Mouse (Mus musculus) thymus, postnatal 10 days (tissue): ENCODE results near the gene Ankle1.

ENCODE experiments used
- DNase-seq, 2 experiments: peaks; one replicate each; pipeline ENCODE4 v3.0.0; 2021; ENCODE audit warnings: low spot score in 2 of 2

Ankle1 gene

DNA sequence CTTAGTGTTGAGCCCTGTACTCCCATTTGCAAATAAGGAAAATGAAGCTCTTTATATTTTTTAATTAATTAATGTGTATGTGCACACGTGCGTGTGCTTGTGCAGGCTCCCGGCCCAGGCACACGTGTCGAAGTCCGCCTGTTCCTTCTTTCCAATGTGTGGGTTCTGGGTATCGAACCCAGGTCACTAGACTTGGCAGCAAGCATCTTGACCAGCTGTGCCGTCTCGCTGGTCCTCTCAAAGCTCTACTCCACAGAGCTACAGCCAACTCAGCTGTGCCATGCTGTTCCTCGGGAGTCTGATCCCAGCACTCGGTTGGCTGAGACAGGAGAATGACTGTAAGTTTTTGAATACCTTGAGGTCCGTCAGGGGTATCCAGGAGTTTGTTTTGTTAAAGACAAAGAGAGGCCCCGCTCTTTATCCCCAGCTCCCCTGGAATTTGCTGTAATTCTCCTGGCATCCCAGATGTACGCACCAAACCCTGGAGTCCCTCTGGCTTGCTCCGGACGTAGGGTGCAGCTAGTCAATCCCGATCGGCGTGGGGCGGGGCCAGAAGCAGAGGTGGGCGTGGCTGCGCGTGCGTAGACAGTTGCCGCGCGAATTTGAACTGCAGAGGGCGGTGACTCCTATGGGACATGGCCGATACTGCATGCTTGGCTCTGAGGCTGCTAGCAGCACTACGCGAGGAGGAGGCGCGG lies at the start of gene Ankle1:
TSS of gene Ankle1 (plus strand) at position 610 of the 698 bp plus-strand sequence.
- peak; percentile 94 to 98 for DNase-seq

DNA sequence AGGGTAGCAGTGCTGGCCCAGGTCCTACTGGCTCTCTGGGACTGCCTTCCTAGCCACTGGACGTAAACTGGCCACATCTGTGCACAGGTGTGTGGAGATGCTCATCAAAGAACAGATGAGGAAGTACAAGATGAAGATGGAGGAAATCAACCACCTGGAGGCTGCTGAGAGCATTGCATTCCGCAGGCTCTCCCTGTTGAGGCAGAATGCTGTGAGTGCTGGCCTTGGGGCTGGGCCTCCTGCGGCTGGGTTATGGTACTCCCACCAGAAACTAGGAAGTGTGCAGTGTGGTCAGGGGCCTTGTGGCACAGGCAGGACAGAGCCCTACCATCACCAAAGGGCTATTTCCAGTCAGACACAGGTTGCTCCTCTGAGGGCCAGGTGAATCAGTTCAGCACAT lies 47.8 kb upstream of the Ankle1 start:
- no peak for DNase-seq

DNA sequence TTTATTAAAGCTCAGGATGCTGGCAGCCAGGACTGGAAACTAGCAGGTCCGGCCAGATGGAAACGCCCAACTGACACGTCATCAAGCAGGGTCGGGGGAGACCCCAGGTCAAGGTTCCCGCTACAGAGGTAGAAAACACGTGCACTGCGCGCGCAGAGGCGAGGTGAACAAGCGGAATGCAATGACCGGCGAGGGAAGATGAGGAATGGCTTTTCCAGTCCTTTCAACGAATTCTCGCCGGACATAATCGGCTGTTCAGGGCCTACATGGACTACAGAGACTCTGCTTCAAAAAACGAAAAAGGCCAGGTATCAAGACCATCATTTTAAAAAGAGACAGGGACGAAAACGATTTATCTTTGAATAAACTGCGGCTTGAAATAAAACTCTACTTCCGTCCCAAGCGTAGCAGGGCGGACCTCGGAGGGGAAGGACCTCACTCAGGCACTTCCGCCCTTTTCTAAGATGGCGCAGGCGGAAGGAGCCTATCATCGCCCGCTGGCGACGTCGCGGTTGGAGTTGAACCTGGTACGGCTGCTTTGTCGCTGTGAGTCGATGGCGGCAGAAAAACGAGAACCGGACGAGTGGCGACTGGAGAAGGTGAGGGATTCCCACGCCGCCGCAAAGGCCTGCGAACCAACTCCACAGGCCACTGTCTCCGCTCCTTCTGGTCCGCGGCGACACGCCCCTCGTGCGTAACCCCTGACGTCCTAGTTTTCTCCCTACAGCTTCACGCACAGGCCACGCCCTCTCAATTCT lies 38.9 kb upstream of the Ankle1 start, which contains the start of gene Use1:
TSS of gene Use1 (plus strand) at position 78 of the 758 bp plus-strand sequence.
- DNase-seq, result peak; percentile 87 to 89

DNA sequence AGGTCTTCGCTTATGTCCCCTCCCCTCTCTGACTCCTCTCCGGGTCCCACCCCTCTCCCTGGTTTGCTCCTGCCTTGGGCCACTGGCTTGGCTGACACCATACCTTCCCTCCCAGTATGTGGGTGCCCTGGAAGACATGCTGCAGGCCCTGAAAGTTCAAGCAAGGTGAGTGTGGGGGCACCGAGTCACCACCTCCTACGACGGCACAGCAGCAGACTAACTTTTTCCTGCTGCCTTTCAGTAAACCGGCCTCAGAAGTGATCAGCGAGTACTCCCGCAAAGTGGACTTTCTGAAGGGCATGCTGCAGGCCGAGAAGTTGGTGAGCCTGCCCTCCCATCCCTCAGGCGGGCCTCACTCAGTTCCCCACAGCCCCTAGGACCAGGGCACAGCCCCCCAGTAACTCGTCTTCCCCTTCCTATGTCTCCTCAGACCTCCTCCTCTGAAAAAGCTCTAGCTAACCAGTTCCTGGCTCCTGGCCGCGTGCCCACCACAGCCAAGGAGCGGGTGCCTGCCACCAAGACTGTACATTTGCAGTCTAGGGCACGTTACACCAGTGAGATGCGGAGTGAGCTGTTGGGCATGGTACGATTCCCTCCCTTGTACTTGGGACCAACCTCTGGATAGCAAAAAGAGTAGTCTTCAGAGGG lies 38.2 kb upstream of the Ankle1 start:
- no peak for DNase-seq

DNA sequence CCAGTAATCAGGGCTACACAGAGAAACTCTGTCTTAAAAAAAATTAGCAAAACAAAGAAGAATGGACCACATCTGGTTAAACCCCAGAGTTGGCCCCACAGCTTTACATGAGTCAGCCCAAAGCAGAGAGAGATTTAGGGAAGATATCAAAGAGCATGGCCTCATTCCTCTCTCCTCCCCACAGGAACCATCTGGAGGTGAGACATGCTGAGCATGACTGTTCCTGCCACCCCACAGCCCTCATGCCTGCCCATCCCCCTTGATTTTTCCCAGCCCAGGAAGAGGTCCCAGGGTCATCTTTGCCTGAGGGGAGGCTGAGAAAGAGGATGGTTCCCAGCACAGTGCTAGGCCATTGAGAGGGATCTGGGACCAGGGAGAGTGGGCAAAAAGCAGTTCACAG lies 37.4 kb upstream of the Ankle1 start:
- DNase-seq, result no peak

DNA sequence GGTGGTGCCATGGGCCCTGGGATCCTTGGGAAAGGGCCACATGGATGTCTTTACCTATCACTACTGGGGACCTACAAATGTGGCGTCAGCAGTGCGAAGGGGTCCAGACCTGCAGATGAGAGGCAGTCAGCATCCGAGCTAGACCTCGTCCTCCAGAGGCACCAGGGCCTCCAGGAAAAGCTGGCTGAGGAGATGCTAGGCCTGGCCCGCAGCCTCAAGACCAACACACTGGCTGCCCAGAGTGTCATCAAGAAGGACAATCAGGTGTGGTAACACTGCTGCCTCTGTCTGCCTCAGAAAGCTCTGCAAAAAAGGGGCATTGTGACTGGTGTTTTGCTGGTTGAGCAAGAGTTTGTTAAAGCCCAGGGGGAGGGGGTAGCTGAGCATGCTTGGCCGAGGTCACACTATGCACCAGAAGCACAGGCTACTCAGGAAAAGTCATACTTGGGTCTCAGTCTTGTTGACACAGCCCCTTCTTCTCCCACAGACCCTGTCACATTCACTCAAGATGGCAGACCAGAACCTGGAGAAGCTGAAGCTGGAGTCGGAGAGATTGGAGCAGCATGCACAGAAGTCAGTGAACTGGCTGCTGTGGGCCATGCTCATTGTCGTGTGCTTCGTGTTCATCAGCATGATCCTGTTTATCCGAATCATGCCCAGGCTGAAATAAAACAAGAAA lies 36.6 kb upstream of the Ankle1 start:
- no peak for DNase-seq

DNA sequence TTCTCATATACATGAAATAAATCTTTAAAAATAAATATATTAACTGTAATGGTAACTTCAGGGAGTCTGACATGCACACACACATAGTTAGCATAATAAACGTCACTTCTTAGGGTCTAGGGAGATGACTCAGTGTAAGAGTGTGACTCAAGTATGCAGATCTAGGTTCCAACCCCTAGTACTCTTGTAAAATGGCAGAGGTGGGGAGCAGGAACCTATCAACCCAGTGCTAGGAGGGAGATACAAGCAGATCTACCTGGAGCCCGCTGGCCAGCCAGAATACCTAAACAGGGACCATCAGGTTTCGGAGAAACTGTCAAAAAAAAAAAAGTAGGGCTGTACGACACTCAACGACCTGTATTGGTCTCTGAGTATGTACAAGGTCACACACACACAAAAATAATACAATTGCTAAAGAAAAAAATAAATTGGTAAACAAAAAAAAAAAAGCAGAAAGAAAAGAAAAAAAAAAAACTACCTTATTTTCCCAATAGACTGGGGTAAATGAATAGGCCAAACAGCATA lies 35.0 kb upstream of the Ankle1 start:
- no peak for DNase-seq

DNA sequence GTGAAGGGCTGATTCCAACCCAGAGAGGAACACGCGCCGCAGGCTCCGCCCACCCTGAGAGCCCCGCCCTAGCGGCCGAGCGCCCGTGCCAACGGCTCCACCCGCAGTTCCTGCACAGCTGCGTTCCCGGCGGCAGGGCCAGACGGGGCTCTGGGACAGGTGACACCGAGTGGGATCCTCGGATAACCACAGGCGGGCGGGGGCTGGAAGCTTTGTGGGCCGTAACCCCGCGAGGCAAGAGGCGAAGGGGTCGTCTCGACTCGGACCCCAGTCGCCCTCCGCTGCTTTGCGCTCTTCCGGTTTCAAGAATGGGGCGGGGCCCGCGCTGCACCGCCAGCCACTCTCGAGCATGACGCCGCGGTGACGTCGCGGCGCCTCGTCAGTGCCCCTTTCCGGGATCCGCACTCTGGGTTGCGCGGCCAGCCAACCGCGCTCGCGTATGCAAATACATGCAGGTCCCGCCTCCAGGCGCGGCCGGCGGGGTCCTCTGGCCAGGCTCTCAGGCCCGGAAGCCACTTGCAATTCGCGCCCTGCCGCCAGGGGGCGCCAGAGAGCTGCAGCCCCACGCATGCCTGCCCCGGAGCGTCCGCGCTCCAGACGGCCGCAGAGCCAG lies 34.5 kb upstream of the Ankle1 start, which contains the start of gene Ocel1:
TSS of gene Ocel1 (plus strand) at position 63 of the 613 bp plus-strand sequence.
- peak; percentile 96 to 97 for DNase-seq

DNA sequence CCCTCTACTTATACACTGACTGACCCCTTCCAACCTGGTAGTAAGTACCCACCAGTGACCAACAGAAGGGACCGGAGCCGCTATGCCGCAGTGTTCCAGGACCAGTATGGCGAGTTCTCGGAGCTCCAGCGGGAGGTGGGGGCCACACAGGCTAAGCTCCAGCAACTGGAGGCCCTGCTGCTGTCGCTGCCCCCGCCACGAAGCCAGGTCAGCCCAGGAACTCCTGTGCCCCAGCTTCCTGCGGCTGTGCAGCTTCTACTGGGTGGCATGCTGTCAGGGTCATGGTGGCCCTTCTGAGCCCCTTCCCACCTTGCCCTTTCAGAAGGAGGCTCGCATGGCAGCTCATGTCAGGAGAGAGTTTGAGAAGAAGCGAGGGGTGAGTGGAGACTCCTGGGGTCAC lies 33.4 kb upstream of the Ankle1 start:
- peak in 1 of 2 experiments; percentile 37 for DNase-seq

DNA sequence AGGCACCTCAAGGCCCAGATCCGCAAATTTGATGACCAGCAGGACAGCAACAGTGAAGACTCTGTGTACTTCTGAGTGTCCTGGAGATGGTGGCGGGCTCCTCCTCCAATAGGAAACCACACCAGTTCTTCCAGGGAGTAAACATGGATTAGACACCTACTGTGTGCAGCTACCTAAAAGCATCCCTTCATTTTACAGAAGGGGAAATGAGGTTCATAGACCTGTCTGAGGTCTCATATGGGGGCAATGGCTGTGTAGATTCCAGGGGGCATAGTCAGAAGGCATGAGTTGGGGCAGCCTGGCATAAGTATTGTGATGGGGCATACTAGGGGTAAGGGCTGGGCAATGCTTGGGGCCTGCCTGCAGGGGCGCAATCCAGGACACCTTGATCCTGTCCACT lies 32.8 kb upstream of the Ankle1 start:
- no peak for DNase-seq

DNA sequence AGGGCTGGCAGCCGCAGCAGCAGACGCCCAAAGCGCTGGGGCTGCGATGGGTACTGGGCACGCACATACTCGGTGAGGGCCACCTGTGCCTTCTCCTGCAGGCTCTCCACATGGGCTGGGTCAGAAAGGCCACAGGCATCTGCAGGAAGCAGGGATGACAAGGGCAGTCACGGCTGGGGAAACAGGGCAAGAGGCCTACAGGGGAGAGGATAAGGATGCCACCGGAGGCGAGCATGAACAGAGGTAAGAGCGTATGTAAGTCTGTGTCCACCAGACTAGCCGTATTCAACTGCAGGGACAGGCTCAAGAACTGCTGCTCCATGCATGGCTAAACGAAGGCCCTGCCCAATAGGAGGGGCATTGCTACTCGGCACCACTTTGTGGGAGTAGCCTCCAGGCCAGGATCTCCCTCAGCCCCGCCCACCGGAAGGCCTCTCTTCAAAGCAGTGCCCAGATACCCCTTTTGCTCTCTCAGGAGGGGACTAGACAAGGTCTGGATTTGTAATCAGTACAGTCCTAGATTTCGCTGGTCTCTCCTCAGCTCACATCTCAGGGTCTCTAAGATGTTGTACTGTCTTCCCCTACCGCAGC lies 31.1 kb upstream of the Ankle1 start:
- DNase-seq, result no peak

DNA sequence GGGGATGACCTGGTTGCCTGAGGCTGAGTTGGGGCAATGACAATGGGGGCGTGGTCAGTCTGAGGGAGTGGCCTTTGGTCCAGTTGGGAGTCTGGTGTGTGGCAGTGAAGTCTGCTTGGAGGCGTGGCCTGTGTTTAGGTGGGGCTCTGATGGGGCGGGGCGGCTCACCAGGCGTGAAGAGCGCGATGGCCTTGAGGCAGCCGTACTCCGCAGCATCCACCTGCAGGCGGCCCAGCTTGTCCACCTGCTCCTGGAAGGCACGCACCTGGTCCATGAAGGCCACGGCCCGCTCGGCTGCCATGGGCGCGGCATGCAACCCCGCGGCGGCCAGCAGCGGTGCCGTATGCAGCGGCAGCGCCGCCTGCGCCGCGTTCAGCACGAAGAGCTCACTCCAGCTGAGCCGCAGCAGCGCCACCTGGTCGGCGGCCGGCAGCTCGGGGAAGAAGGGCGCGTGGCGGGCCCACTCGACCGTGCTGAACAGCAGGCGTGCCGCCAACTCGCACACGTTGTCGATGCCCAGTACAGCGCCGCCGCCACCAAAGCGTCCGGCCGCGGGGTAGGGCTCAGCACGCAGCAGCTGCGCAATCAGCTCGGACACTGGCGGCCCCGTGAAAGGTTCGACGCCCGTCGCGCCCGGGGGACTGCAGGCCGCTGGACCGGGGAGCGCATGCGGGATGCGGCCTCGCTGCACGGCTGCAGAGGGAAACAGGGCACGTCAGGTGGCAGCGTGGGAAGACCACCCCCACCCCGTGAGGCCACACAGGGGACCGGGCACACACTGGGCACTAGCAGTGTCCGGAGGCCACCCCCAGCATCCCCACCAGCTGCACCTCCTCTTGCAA lies 30.0 kb upstream of the Ankle1 start:
- DNase-seq, result peak in 1 of 2 experiments; percentile 53

DNA sequence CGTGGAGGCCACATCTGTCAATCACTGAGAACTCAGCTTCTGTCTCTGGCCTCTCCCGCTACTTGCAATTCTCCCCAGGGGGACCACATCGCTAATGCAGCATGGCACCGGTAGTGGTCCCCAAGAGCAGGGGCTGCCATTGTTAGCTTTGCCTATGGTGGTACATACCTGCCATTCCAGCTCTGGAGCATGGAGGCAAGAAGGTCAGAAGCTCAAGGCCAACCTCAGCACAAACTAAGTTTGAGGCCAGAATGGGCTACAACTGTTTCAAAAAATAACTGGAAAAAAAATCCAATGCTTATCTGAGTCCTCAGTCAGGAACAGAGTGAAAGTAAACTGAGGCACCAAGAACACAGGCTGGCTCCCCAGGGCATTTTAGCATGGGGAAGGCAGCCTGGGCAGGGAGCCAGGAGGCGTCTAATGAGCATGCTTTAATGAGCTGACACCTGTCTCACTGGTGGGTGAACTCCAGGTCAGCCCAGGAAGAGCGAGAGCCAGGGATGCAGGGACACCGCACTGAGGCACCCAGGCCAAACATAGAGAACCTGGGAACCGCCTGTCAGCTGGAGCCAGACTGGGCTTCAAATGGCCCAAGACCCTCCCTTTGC lies 29.3 kb upstream of the Ankle1 start:
- no peak for DNase-seq

DNA sequence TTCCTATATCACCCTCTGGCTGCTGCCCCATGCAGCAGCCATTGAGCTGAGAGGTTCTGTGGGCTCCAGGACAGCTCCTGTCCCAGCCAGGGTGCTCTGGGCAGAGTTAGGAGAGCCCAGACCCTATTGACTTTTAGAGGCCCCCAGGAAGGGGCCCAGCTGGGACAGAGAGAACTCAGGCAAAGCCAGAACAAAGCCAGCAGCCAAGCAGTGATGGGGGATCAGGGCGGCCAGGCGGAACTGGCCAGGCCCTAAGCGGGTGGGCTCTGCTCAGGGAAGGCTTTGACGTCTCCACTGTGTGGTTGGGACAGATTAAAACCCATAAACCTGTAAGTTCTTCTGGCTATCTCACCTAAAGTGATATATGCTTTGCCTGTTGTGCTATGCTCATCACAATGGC lies 26.8 kb upstream of the Ankle1 start:
- no peak for DNase-seq

DNA sequence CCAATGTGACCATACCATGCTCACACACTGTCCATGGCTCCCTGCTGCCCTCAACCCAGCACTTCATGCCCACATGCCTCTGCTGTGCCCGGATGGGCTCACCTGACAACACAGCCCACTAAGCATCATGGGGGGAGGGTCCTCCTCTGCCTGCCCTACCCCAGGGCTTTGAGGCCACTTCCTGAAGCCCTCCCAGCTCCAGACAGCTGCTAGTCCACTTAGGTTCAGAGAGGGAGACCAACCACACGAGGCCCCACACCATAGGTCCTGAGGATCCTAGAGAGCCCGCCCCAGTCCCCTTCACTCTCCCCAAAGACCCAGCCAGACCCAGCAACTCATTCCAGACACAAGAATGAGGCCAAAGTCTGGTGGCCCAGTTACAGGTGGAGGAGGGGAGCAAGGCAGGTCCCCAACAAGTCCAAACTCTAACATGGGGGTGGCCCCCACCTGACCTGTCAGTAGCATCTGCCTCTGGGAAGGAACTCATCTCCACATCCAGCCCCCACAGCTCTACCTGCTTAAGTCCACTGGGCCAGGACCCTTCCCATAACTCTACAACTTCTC lies 26.2 kb upstream of the Ankle1 start:
- DNase-seq, result no peak

DNA sequence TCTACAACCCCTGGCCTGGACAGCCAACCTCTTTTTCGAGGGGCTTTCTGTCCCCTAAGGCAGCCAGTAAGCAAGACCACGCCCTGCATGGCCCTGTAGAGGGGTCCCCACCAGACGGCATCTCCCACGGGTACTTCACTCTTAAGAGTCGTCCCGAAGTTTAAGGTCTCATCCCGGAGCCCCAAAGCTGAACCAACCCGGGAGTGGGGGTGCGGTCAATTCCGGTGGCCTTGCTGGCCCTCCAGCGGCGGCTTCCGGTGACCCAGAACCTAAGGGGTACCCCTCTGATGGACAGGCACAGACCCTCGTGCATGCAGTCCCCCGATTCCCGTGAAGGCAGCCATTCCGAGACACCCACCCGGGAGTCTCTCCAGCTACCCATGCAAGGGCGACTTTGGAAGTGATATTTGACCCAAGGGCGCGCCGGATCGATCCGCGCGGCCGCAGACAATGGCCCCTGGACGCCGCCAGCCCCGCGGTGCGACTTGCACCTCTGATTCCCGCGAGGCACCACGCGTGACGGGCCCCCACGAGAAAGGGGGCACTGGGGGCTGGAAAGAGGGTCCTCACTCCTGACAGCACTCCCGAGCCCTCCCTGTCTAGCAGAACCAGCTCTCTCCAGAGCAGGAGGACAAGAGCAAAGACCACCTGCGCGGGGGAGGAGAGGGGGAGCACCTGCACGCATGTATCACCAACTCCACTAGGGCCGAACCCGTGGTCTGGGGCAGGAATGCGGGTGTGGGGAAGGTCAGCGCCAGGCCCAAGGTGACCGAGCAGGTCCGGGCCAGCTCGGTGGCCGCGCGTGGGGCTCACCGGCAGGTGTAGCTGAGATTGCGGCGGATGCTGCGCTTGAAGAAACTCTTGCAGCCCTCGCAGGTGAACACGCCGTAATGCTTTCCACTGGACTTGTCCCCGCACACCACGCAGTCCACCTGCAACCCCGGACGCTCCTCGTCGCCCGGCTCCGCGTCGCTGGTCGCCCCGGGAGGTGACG lies 25.3 kb upstream of the Ankle1 start:
- no peak for DNase-seq

DNA sequence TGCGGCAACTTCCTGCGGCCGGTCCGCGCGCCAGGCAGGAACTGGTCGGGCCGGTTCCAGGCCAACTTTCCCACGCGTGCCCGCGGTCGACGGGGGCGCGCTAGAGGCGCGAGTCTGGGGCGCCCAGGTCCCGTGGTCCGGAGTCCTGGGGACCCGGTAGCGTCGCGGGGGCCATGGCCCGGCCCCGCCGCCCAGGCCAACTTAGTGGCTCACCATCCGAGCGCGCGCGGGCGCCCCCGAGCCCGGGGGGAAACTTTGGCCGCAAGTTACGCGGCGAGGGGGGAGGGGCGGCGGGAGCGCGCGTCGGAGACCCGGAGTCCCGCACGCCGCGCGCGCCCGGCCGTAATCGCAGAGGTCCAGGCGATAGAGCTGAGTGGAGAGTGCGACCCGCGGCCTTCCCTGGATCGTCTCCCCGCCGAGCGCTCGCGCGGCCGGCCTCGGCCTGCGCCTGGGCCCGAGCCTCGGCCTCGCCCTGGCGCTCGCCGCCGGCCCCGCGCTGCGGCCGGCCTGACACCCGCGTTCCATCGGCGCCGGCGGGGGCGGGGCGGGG lies 24.3 kb upstream of the Ankle1 start, which contains the start of gene Nr2f6:
TSS of gene Nr2f6 (minus strand) at position 540 of the 550 bp plus-strand sequence.
- peak in 1 of 2 experiments; percentile 37 for DNase-seq
